29 mouse cellular contexts compared by ENCODE assay signal in genomic region chr5:43330260-43330659, GRCm38 (mm10).
"Had no signal": no experiment of that assay in that cellular context is flagged by ENCODE, and none has a peak within 500 bp of the region (broad histone marks: within the 10 kb centered on the region; RNA-seq: fewer than 3 reads in every experiment).

No protein-coding gene starts in this region.

- H3K27me3 ChIP-seq: embryonic facial prominence, embryonic 12.5 days; embryonic facial prominence, embryonic 13.5 days; embryonic facial prominence, embryonic 15.5 days; forebrain, embryonic 12.5 days; forebrain, embryonic 13.5 days; forebrain, embryonic 15.5 days had no signal

- H3K4me3 ChIP-seq: embryonic facial prominence, embryonic 10.5 days; embryonic facial prominence, embryonic 12.5 days; embryonic facial prominence, embryonic 13.5 days; embryonic facial prominence, embryonic 15.5 days; erythroblast, embryonic 14.5 days; forebrain, embryonic 10.5 days; forebrain, embryonic 12.5 days; forebrain, embryonic 13.5 days; forebrain, embryonic 15.5 days; gastrocnemius, adult 2 months had no signal

- H3K4me2 ChIP-seq: embryonic facial prominence, embryonic 12.5 days; embryonic facial prominence, embryonic 13.5 days; embryonic facial prominence, embryonic 15.5 days; forebrain, embryonic 12.5 days; forebrain, embryonic 13.5 days; forebrain, embryonic 15.5 days had no signal

- H3K27ac ChIP-seq: embryonic facial prominence, embryonic 10.5 days; embryonic facial prominence, embryonic 12.5 days; embryonic facial prominence, embryonic 13.5 days; embryonic facial prominence, embryonic 15.5 days; forebrain, embryonic 10.5 days; forebrain, embryonic 12.5 days; forebrain, embryonic 13.5 days; forebrain, embryonic 15.5 days; gastrocnemius, adult 2 months had no signal

- H3K4me1 ChIP-seq: forebrain, embryonic 12.5 days; forebrain, embryonic 13.5 days had no signal

- H3K36me3 ChIP-seq: embryonic facial prominence, embryonic 10.5 days; embryonic facial prominence, embryonic 12.5 days; embryonic facial prominence, embryonic 13.5 days; embryonic facial prominence, embryonic 15.5 days; forebrain, embryonic 10.5 days; forebrain, embryonic 12.5 days; forebrain, embryonic 15.5 days had no signal

- DNase-seq: cerebellum, adult 18-20 months; cerebellum, adult 2 months; cerebellum, adult 8-10 months; cerebellum, adult 9-10 months; cerebellum, adult 9-11 months; cerebellum, postnatal 10 days; cerebellum, postnatal 14 days; cerebellum, postnatal 25 days; cerebellum, postnatal 36 days; embryo, embryonic 11 days; forebrain, postnatal 0 days; gastrocnemius, adult 2 months; gastrocnemius, postnatal 10 days; gastrocnemius, postnatal 14 days; gastrocnemius, postnatal 25 days; gastrocnemius, postnatal 36 days; heart, adult 11 months; heart, adult 18-20 months had no signal

- H3K9ac ChIP-seq: embryonic facial prominence, embryonic 12.5 days; embryonic facial prominence, embryonic 13.5 days; embryonic facial prominence, embryonic 15.5 days; forebrain, embryonic 12.5 days; forebrain, embryonic 13.5 days; forebrain, embryonic 15.5 days; forebrain, postnatal 0 days had no signal

- ATAC-seq: forebrain, embryonic 13.5 days; forebrain, embryonic 14.5 days; forebrain, embryonic 15.5 days; forebrain, embryonic 16.5 days; forebrain, postnatal 0 days had no signal

- H3K9me3 ChIP-seq: embryonic facial prominence, embryonic 10.5 days; embryonic facial prominence, embryonic 12.5 days; embryonic facial prominence, embryonic 13.5 days; embryonic facial prominence, embryonic 15.5 days; forebrain, embryonic 10.5 days; forebrain, embryonic 12.5 days; forebrain, embryonic 13.5 days; forebrain, embryonic 15.5 days had no signal
